17 mouse cellular contexts compared by ENCODE assay signal in genomic region chr11:54777387-54778130, GRCm38 (mm10). TPM values are rescaled to one million over a fixed set of nuclear protein-coding genes. Genes with fewer than 3 reads are reported as not detected.
DNase-seq lines count a peak whose midpoint lies in the region; ATAC-seq lines count a peak whose summit lies in the region.
"Had no signal": no experiment of that assay in that cellular context is flagged by ENCODE, and none has a peak within 500 bp of the region (broad histone marks: within the 10 kb centered on the region; RNA-seq: fewer than 3 reads in every experiment).

No protein-coding gene starts in this region.

- H3K4me3 ChIP-seq in heart, embryonic 15.5 days, result no peak overlapping the region
- no peak overlapping the region for H3K4me3 ChIP-seq in heart, embryonic 10.5 days
- H3K4me3 ChIP-seq in midbrain, embryonic 15.5 days, result no peak overlapping the region
- H3K4me3 ChIP-seq: forebrain, embryonic 10.5 days; midbrain, embryonic 13.5 days; stomach, embryonic 15.5 days had no signal

- H3K27me3 ChIP-seq in heart, embryonic 15.5 days, result no peaks in the 10 kb centered on the region
- no peaks in the 10 kb centered on the region for H3K27me3 ChIP-seq in heart, embryonic 10.5 days (ENCODE audit: insufficient read depth, poor library complexity, severe bottlenecking)
- H3K27me3 ChIP-seq in midbrain, embryonic 15.5 days (replicated peaks), result no peaks in the 10 kb centered on the region
- H3K27me3 ChIP-seq: midbrain, embryonic 13.5 days; Patski; stomach, embryonic 15.5 days had no signal

- peak overlapping the region; percentile 61; the same call in 1 of the 2 replicates for H3K27ac ChIP-seq in heart, embryonic 15.5 days
- H3K27ac ChIP-seq in heart, embryonic 10.5 days, result no peak overlapping the region
- no peak overlapping the region for H3K27ac ChIP-seq in midbrain, embryonic 15.5 days
- H3K27ac ChIP-seq: forebrain, embryonic 10.5 days; hindbrain, postnatal 0 days; midbrain, embryonic 13.5 days; stomach, embryonic 15.5 days had no signal

- no peak overlapping the region for H3K4me2 ChIP-seq in heart, embryonic 15.5 days
- H3K4me2 ChIP-seq in midbrain, embryonic 15.5 days, result no peak overlapping the region
- H3K4me2 ChIP-seq: midbrain, embryonic 13.5 days; stomach, embryonic 15.5 days had no signal

- no peak for DNase-seq in heart, embryonic 10.5 days (ENCODE audit: low spot score)
- peak; percentile 47 for DNase-seq in 416B (ENCODE audit: low read depth)
- peak; percentile 41 for DNase-seq in ES-CJ7 (ENCODE audit: low read depth, low spot score)
- DNase-seq: cerebellum, adult 8-10 months; gastrocnemius, postnatal 36 days; kidney, adult 8-10 months; lung, adult 18-20 months; lung, postnatal 36 days had no signal

- no peaks in the 10 kb centered on the region for H3K36me3 ChIP-seq in heart, embryonic 15.5 days
- no peaks in the 10 kb centered on the region for H3K36me3 ChIP-seq in heart, embryonic 10.5 days
- no peaks in the 10 kb centered on the region for H3K36me3 ChIP-seq in midbrain, embryonic 15.5 days (replicated peaks)
- H3K36me3 ChIP-seq: midbrain, embryonic 13.5 days; stomach, embryonic 15.5 days had no signal

- H3K9me3 ChIP-seq in heart, embryonic 15.5 days (replicated peaks), result no peaks in the 10 kb centered on the region
- H3K9me3 ChIP-seq in heart, embryonic 10.5 days, result no peaks in the 10 kb centered on the region
- no peaks in the 10 kb centered on the region for H3K9me3 ChIP-seq in midbrain, embryonic 15.5 days
- H3K9me3 ChIP-seq: forebrain, embryonic 10.5 days; midbrain, embryonic 13.5 days; stomach, embryonic 15.5 days had no signal

- 62% methylated on average over 6 of the region's 6 CpGs for WGBS in heart, embryonic 15.5 days
- WGBS in heart, embryonic 10.5 days, result 70% methylated on average over 6 of the region's 6 CpGs
- WGBS in midbrain, embryonic 15.5 days, result 74% methylated on average over 6 of the region's 6 CpGs

- H3K4me1 ChIP-seq in heart, embryonic 15.5 days (replicated peaks), result peaks cover 52% of the 10 kb centered on the region
- peaks cover 53% of the 10 kb centered on the region for H3K4me1 ChIP-seq in heart, embryonic 10.5 days
- H3K4me1 ChIP-seq in midbrain, embryonic 15.5 days, result peaks cover 15% of the 10 kb centered on the region

- no peak overlapping the region for H3K9ac ChIP-seq in heart, embryonic 15.5 days
- no peak overlapping the region for H3K9ac ChIP-seq in midbrain, embryonic 15.5 days
- H3K9ac ChIP-seq: midbrain, embryonic 13.5 days; stomach, embryonic 15.5 days had no signal

- ATAC-seq in heart, embryonic 15.5 days (replicated peaks; ENCODE audit: insufficient number of reproducible peaks, insufficient read depth, low FRiP score, low read depth), result no peak
- peak; percentile 15 for ATAC-seq in inflammation-experienced regulatory T-cells, adult 6 months
- ATAC-seq in megakaryocyte-erythroid progenitor cell, adult 5-6 weeks (replicated peaks; ENCODE audit: low FRiP score, low TSS enrichment, poor library complexity, severe bottlenecking), result no peak
- no peak for ATAC-seq in midbrain, embryonic 15.5 days (replicated peaks)
- ATAC-seq: hindbrain, postnatal 0 days; midbrain, embryonic 13.5 days; Patski had no signal

RNA-seq across cellular contexts. Expression of gene Cdc42se2, which starts 9.9 kb away (rescaled TPM):
- polyA plus RNA-seq in heart, embryonic 15.5 days (2015; fragmentation: Nextera tagmentation; extraction: Ambion mirVana), result 53.2 and 66.5 TPM in 2 replicates
- 77.6 and 84.8 TPM in 2 replicates for polyA plus RNA-seq in heart, embryonic 10.5 days (2016; fragmentation: Nextera tagmentation; extraction: Ambion mirVana)
- polyA plus RNA-seq in inflammation-experienced regulatory T-cells, adult 6 months (2017; shearing (Covaris generic)), result 100 to 1,000 TPM; 243 to 360 (median 322) TPM
- 27.9 and 28.2 TPM in 2 replicates for total RNA-seq in megakaryocyte-erythroid progenitor cell, adult 5-6 weeks (2014; fragmentation: Nextera tagmentation)
- 33.2 and 50.7 TPM in 2 replicates for total RNA-seq in megakaryocyte-erythroid progenitor cell, adult 5-6 weeks (2017)
- 157 and 159 TPM in 2 replicates for polyA plus RNA-seq in midbrain, embryonic 15.5 days (2015; fragmentation: Nextera tagmentation; extraction: Ambion mirVana)
